Mouse (Mus musculus): ENCODE measurements at regions not wholly inside any gene's neighbourhood (a gene's known extent, or its start where the extent isn't known, plus 50 kb on each side); places are given as distances from the start of the nearest gene placed in this dataset.

GRCm38 (mm10) chr12:16135602-16136213 lies 319.0 kb upstream of the Trib2 start:
- H3K27me3 ChIP-seq (ENCODE audit: control insufficient read depth, insufficient read depth, low read length), result no peaks in the 10 kb centered on the region
- H3K27ac ChIP-seq (ENCODE audit: insufficient read depth, low read length), result no peak overlapping the region
- no peak for DNase-seq
- 57% methylated on average over 4 of the region's 4 CpGs for WGBS
- no peak overlapping the region for H3K4me3 ChIP-seq (replicated peaks; ENCODE audit: insufficient read depth, low read depth, low read length)
- H3K4me1 ChIP-seq (ENCODE audit: control insufficient read depth, insufficient read depth, low read length), result no peaks in the 10 kb centered on the region
- TF ChIP-seq POLR2A (IDR thresholded peaks at IDR 0.05; ENCODE audit: borderline replicate concordance, insufficient read depth, low read length), result no peak
- no peak for TF ChIP-seq CTCF (IDR thresholded peaks at IDR 0.05; ENCODE audit: borderline replicate concordance, insufficient read depth, low read depth, low read length)

DNA sequence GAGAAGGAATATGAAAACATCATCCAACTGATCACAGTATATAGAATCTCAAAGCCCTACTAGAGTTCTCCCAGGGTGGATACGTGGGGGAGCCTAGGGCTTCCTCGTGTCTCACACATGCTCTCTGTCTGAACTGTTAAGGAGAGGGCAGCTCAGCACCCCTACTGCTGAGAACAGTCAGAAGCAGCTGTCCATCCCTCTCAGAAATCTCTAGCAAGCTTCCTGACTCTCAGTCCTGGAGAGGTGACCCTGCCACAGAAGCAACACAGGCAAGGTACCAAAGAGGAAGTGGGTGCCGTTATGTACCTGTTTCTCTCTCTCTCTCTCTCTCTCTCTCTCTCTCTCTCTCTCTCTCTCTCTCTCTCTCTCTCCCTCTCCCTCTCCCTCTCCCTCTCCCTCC lies 317.7 kb upstream of the Trib2 start:
- TF ChIP-seq CTCF (IDR thresholded peaks at IDR 0.05; ENCODE audit: borderline replicate concordance, insufficient read depth, low read depth, low read length), result no peak
- no peak for TF ChIP-seq POLR2A (IDR thresholded peaks at IDR 0.05; ENCODE audit: borderline replicate concordance, insufficient read depth, low read length)

DNA sequence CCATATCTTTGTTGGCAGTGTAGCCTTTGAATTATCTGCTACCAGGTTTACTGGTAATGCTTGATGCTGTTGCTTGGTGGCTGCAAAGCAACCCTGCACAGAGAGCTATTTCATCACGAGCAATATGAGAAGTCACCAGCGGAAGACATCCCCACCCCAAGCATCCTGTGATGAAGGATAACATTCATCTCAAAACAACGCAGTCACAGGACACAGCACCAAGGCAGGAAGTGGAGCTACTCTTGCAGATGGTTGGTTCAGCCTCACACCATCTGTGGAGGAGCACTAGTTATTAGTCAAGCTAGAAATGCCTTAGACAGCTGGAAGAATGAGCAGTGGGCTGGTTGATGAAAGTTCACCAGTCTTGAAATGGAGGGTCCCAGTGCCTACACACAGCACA lies 316.5 kb upstream of the Trib2 start:
- no peak for DNase-seq
- WGBS, result 90% methylated on average over 3 of the region's 3 CpGs
- Histone ChIP-seq H3K4me3 (replicated peaks; ENCODE audit: insufficient read depth, low read depth, low read length) (no peak overlapping the region), H3K4me1 (ENCODE audit: control insufficient read depth, insufficient read depth, low read length) (no peaks in the 10 kb centered on the region), H3K27ac (ENCODE audit: insufficient read depth, low read length) (no peak overlapping the region), H3K27me3 (ENCODE audit: control insufficient read depth, insufficient read depth, low read length) (no peaks in the 10 kb centered on the region)
- no peak for TF ChIP-seq CTCF (IDR thresholded peaks at IDR 0.05; ENCODE audit: borderline replicate concordance, insufficient read depth, low read depth, low read length)
- TF ChIP-seq POLR2A (IDR thresholded peaks at IDR 0.05; ENCODE audit: borderline replicate concordance, insufficient read depth, low read length), result no peak

More for the DNA sequence above, 317.7 kb upstream of the Trib2 start:
- 89% methylated on average over 3 of the region's 3 CpGs for WGBS
- Histone ChIP-seq H3K27me3 (ENCODE audit: control insufficient read depth, insufficient read depth, low read length) (no peaks in the 10 kb centered on the region), H3K4me3 (replicated peaks; ENCODE audit: insufficient read depth, low read depth, low read length) (no peak overlapping the region), H3K27ac (ENCODE audit: insufficient read depth, low read length) (no peak overlapping the region), H3K4me1 (ENCODE audit: control insufficient read depth, insufficient read depth, low read length) (no peaks in the 10 kb centered on the region)
- DNase-seq, result no peak

DNA sequence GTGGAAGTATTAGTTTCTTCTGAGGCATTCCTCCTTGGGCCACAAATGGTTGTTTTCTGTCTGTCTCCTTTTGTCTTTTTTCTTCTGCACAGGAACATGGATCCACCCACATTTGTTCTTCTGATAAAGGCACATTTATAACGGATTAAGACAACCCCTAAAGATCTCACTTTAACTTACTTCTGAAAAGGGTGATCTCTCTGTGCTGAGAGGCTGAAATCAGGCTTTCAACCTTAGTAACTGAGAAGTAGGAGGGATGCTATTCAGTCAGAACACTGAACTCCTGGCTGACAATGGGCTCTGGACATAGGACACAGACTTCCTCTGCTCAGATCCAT lies 315.0 kb upstream of the Trib2 start:
- 56% methylated on average over 1 of the region's 1 CpGs for WGBS
- no peak overlapping the region for H3K27ac ChIP-seq (ENCODE audit: insufficient read depth, low read length)
- no peaks in the 10 kb centered on the region for H3K27me3 ChIP-seq (ENCODE audit: control insufficient read depth, insufficient read depth, low read length)
- no peak for DNase-seq
- no peaks in the 10 kb centered on the region for H3K4me1 ChIP-seq (ENCODE audit: control insufficient read depth, insufficient read depth, low read length)
- TF ChIP-seq CTCF (IDR thresholded peaks at IDR 0.05; ENCODE audit: borderline replicate concordance, insufficient read depth, low read depth, low read length) (no peak), POLR2A (IDR thresholded peaks at IDR 0.05; ENCODE audit: borderline replicate concordance, insufficient read depth, low read length) (no peak)
- no peak overlapping the region for H3K4me3 ChIP-seq (replicated peaks; ENCODE audit: insufficient read depth, low read depth, low read length)

- no peaks in the 10 kb centered on the region for H3K4me1 ChIP-seq (ENCODE audit: control insufficient read depth, insufficient read depth, low read length)
These were observed 314.5 kb upstream of the Trib2 start for GRCm38 (mm10) chr12:16131028-16131739.

GRCm38 (mm10) chr12:16130605-16131004 lies 313.9 kb upstream of the Trib2 start:
- 63% methylated on average over 1 of the region's 1 CpGs for WGBS
- TF ChIP-seq POLR2A (IDR thresholded peaks at IDR 0.05; ENCODE audit: borderline replicate concordance, insufficient read depth, low read length) (no peak), CTCF (IDR thresholded peaks at IDR 0.05; ENCODE audit: borderline replicate concordance, insufficient read depth, low read depth, low read length) (no peak)
- no peak overlapping the region for H3K4me3 ChIP-seq (replicated peaks; ENCODE audit: insufficient read depth, low read depth, low read length)

More at GRCm38 (mm10) chr12:16131028-16131739, 314.5 kb upstream of the Trib2 start:
- WGBS, result 76% methylated on average over 2 of the region's 2 CpGs
- H3K27me3 ChIP-seq (ENCODE audit: control insufficient read depth, insufficient read depth, low read length), result no peaks in the 10 kb centered on the region
- no peak overlapping the region for H3K4me3 ChIP-seq (replicated peaks; ENCODE audit: insufficient read depth, low read depth, low read length)
- no peak for DNase-seq
- no peak overlapping the region for H3K27ac ChIP-seq (ENCODE audit: insufficient read depth, low read length)
- TF ChIP-seq POLR2A (IDR thresholded peaks at IDR 0.05; ENCODE audit: borderline replicate concordance, insufficient read depth, low read length), result no peak
- TF ChIP-seq CTCF (IDR thresholded peaks at IDR 0.05; ENCODE audit: borderline replicate concordance, insufficient read depth, low read depth, low read length), result no peak

DNA sequence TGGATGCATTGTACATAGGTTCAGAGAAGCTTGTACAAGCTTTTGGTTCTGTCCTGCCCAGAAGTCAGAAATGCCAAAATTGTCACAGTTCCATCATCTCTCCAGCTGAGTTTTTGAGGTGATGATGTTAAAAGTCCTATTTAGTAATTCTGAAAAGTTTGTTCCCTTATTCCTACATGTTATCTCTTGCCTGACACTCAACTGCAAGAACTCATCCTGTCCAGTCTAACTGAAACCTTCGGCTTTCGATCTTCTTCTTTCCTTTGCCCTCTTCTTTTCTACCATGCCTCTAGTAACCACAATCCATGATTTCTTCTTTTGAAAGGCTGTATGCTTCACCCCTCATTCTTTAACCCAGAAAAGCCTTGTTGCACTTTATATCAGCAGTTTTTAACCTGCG lies 313.2 kb upstream of the Trib2 start:
- Histone ChIP-seq H3K4me1 (ENCODE audit: control insufficient read depth, insufficient read depth, low read length) (no peaks in the 10 kb centered on the region), H3K27ac (ENCODE audit: insufficient read depth, low read length) (no peak overlapping the region), H3K4me3 (replicated peaks; ENCODE audit: insufficient read depth, low read depth, low read length) (no peak overlapping the region), H3K27me3 (ENCODE audit: control insufficient read depth, insufficient read depth, low read length) (no peaks in the 10 kb centered on the region)
- 98% methylated on average over 3 of the region's 3 CpGs for WGBS
- DNase-seq, result no peak
- TF ChIP-seq CTCF (IDR thresholded peaks at IDR 0.05; ENCODE audit: borderline replicate concordance, insufficient read depth, low read depth, low read length), result no peak
- no peak for TF ChIP-seq POLR2A (IDR thresholded peaks at IDR 0.05; ENCODE audit: borderline replicate concordance, insufficient read depth, low read length)

More at GRCm38 (mm10) chr12:16130605-16131004, 313.9 kb upstream of the Trib2 start:
- DNase-seq, result no peak
- H3K27me3 ChIP-seq (ENCODE audit: control insufficient read depth, insufficient read depth, low read length), result no peaks in the 10 kb centered on the region
- no peak overlapping the region for H3K27ac ChIP-seq (ENCODE audit: insufficient read depth, low read length)
- no peaks in the 10 kb centered on the region for H3K4me1 ChIP-seq (ENCODE audit: control insufficient read depth, insufficient read depth, low read length)

- no peak for DNase-seq
- Histone ChIP-seq H3K27me3 (ENCODE audit: control insufficient read depth, insufficient read depth, low read length) (no peaks in the 10 kb centered on the region), H3K4me3 (replicated peaks; ENCODE audit: insufficient read depth, low read depth, low read length) (no peak overlapping the region), H3K4me1 (ENCODE audit: control insufficient read depth, insufficient read depth, low read length) (no peaks in the 10 kb centered on the region), H3K27ac (ENCODE audit: insufficient read depth, low read length) (no peak overlapping the region)
- 94% methylated on average over 3 of the region's 3 CpGs for WGBS
- TF ChIP-seq CTCF (IDR thresholded peaks at IDR 0.05; ENCODE audit: borderline replicate concordance, insufficient read depth, low read depth, low read length), result no peak
- TF ChIP-seq POLR2A (IDR thresholded peaks at IDR 0.05; ENCODE audit: borderline replicate concordance, insufficient read depth, low read length), result no peak
These were observed 312.5 kb upstream of the Trib2 start for GRCm38 (mm10) chr12:16129243-16129642.
